Mouse (Mus musculus): ENCODE measurements around the gene Megf6. TPM values are rescaled to one million over a fixed set of nuclear protein-coding genes. Genes with fewer than 3 reads are reported as not detected.
A peak's percentile ranks its signal among the peaks of the same experiment; 100 is the strongest.

The Megf6 gene
- total RNA-seq (2015) (not detected in 2 replicates), total RNA-seq (2017) (0.12 and 0.17 TPM in 2 replicates)

- 0 out of 2 replicates have a peak, but pooled peaks have one; percentile 19 for ATAC-seq (replicated peaks; ENCODE audit: poor library complexity)
Measured at GRCm38 (mm10) chr4:154170506-154171150, at the start of gene Megf6. Gene Megf6, plus strand, starts transcription at chr4:154170730.

GRCm38 (mm10) chr4:154121800-154122199, 48.7 kb upstream of the Megf6 start:
- ATAC-seq (replicated peaks; ENCODE audit: poor library complexity): peak; percentile 79

DNA sequence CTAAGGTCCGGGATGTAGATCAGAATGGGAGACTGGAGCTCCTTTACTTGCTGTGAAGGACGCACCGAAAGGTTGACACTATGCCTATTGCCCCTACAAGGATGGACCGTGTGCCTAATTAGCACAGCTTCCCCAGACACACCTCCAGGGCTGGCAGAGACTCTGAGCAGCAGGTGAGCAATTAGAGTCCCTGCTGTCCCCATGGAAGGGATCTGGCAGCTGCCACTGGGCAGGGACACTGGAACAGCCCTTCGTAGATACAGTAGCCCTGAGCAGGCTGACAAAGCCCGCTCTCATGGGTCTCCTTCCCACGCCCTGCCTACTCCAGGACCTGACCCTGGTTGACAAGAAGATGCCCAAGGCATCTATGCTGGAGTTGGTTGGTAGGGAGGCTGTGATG, 48.2 kb upstream of the Megf6 start:
- no peak for ATAC-seq (replicated peaks; ENCODE audit: poor library complexity)

DNA sequence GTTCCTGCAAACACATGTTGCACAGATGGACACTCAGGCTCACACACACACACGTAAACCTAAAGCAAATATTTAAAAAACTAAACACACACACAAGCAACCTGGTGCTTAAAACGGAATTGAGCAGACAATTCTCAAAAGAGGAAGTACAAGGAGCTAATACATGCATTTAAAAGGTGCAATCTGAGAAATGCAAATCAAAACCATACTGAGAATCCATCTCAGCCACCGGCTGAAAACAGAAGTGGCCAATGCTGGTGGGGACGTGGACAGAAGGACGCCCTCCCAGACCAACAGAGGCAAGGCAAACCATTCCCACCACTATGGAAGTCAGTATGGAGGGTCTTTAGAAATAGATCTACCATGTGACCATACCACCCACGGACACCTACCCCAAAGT, 47.0 kb upstream of the Megf6 start:
- ATAC-seq (replicated peaks; ENCODE audit: poor library complexity): no peak

DNA sequence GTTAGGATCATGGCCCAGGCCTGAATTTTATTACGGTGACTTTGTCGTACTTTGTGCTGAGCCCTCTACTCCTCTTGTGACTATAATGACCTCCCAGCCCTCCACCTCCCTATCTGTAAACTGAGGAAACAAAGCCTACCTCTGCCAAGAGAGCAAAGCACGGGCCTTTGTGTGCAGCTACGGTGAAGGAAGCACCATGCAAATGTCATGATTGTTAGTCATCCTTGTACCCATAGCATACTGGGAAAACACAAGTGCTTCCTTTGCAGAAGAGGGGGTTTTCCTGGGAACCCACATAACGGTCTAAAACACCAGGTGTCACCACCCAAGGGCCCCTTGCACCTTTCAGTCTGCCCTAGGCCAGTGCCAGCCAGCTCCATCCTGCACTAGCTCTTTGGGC, 45.3 kb upstream of the Megf6 start:
- no peak for ATAC-seq (replicated peaks; ENCODE audit: poor library complexity)

GRCm38 (mm10) chr4:154127273-154127672, 43.3 kb upstream of the Megf6 start:
- no peak for ATAC-seq (replicated peaks; ENCODE audit: poor library complexity)

DNA sequence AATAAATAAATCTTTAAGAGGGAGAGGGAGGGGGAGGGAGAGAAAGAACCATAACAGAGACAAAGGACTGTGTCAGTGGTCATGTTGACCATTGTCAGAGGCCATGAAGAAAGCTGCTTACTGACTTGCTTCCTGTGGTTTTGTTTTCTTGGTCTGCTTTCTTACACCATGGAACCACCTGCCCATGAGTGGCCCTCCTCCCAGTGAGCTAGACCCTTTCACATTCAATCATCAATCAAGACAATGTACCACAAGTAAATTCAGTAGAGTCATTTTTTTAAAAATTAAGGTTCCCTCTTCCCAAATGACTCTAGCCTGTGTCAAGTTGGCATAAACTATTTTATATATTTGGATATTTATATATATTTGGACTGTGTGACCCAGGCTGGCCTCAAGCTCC, 40.6 kb upstream of the Megf6 start:
- ATAC-seq (replicated peaks; ENCODE audit: poor library complexity): no peak

DNA sequence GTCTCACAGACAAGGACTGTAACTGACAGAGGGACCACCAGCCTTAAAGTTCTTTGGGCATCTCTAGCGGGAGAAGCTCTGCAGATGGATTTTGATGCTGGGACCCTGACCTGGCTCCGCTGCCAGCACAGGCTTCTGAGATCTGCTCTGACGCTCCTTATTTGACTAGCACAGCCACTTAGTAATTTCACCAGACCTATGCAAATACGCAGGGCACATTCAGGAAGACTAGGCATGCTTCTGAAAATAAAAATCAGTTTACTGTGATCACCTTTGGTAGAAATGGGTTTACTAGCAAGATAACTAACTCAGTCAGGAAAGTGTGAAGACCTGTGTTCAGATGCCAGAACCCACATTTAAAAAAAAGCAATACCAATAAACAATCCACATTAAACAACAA, 38.6 kb upstream of the Megf6 start:
- no peak for ATAC-seq (replicated peaks; ENCODE audit: poor library complexity)

- ATAC-seq (replicated peaks; ENCODE audit: poor library complexity): no peak
Measured at GRCm38 (mm10) chr4:154134803-154135202, 35.7 kb upstream of the Megf6 start.

GRCm38 (mm10) chr4:154137139-154137538, 33.4 kb upstream of the Megf6 start:
- ATAC-seq (replicated peaks; ENCODE audit: poor library complexity): no peak

GRCm38 (mm10) chr4:154139671-154140181, 30.8 kb upstream of the Megf6 start:
- 0 out of 2 replicates have a peak, but pooled peaks have one; percentile 4 for ATAC-seq (replicated peaks; ENCODE audit: poor library complexity)

- ATAC-seq (replicated peaks; ENCODE audit: poor library complexity): no peak
Measured at GRCm38 (mm10) chr4:154140182-154140212, 30.5 kb upstream of the Megf6 start, which contains the start of gene Trp73. Gene Trp73, minus strand, starts transcription at chr4:154140208.

GRCm38 (mm10) chr4:154140213-154141008, 30.1 kb upstream of the Megf6 start:
- ATAC-seq (replicated peaks; ENCODE audit: poor library complexity): no peak

DNA sequence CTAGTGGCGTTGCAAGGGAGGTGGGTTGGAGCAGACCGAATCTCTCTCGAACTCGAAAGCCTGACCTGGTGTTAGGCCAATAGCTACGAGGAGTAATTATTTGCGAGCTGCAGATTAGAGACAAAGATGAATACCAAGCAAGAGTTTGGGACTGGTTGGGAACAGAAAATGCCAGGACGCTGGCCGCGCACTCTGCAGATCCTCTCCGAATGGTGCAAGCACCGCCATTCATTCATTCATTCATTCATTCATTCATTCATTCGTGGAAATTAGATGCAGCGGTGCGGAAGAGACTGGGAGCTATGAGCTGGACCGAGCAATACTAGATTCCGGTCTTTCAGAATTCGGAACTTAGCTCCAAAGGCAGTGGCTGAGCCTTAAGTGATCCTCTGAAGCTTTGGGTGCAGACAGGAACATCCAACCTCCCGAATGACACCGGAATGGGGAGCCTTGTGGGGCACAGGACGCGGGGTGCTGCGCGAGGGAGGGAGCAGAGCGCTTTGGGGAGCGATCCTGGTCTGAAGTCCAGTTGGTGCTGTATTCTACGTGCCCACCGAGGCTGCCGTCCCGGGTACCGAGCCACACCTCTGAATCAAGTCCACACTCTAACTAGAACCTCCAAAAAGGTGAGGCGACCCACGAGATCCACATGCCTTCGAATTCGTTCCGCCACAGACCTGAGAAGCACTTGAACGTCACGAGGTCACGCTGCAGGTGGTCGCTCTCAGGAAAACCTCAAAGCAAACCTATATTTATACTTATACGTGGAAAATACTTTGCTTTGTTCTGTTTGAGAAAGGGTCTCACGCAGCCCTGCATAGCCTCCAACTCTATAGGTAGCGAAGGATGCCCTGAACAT, 29.3 kb upstream of the Megf6 start:
- no peak for ATAC-seq (replicated peaks; ENCODE audit: poor library complexity)

GRCm38 (mm10) chr4:154142211-154143040, 28.1 kb upstream of the Megf6 start, which contains the start of gene Wrap73:
Gene Wrap73, plus strand, starts transcription at chr4:154142372.
- peak; percentile 97 for ATAC-seq (replicated peaks; ENCODE audit: poor library complexity)

GRCm38 (mm10) chr4:154144712-154145111, 25.8 kb upstream of the Megf6 start:
- ATAC-seq (replicated peaks; ENCODE audit: poor library complexity): no peak

GRCm38 (mm10) chr4:154146342-154146741, 24.2 kb upstream of the Megf6 start:
- ATAC-seq (replicated peaks; ENCODE audit: poor library complexity): no peak

DNA sequence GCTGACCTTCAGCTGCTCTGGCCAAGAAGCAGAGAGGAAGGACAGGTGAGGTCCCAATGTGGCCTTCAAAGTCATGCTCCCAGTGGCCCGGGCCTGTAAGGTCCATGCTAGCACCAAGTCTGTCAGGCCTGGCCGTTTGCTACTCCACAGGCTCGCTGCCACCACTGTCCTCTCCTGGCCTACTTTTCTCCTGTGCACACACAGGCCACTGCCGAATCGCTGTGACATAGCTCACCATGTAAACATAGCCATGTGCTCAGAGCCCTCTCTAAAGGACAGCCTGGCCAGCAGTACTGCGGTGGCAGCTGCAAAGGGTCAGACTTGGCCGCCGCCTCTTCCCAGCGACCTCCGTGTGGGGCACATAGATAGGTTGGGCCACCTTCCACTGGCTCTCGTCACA, 16.4 kb upstream of the Megf6 start:
- no peak for ATAC-seq (replicated peaks; ENCODE audit: poor library complexity)

DNA sequence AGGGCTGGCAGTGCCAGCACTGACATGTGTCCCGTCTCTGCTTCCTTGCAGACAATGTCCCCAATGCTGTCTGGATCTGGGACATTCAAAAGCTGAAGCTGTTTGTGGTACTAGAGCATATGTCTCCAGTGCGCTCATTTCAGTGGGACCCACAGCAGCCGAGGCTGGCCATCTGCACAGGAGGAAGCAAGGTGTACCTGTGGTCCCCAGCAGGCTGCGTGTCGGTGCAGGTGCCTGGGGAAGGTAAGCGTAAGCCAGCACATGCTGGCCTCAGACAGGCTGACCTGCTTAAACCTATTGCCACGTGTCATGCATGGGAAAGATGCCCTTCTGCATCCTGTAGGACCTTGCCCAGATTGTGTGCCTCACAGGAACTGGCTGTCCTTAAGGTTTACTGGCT, 14.5 kb upstream of the Megf6 start:
- ATAC-seq (replicated peaks; ENCODE audit: poor library complexity): no peak

- ATAC-seq (replicated peaks; ENCODE audit: poor library complexity): no peak
Measured at GRCm38 (mm10) chr4:154157970-154158662, 12.4 kb upstream of the Megf6 start.

Data from megakaryocyte progenitor cell, adult 5-6 weeks (primary cell).